Mouse (Mus musculus): ENCODE results near the gene Rab11b.
"Not testable (repeated sequence)": the region's sequence is repeated elsewhere in the genome, so short reads cannot be mapped to it uniquely, and the experiment has no call there.

Rab11b gene

GRCm38 (mm10) chr17:33773426-33773825 lies 13.1 kb upstream of the Rab11b start:
- in situ Hi-C loops (cut with MboI, MseI) = no loop called here

GRCm38 (mm10) chr17:33771617-33772016 lies 11.3 kb upstream of the Rab11b start:
- in situ Hi-C loops (cut with MboI, MseI) = no loop called here

GRCm38 (mm10) chr17:33766389-33766788 lies 6.1 kb upstream of the Rab11b start:
- in situ Hi-C loops (cut with MboI, MseI) = no loop called here

- in situ Hi-C loops (cut with MboI, MseI) = no loop called here
These were observed 519 bp downstream of the Rab11b start for GRCm38 (mm10) chr17:33759767-33760254.

GRCm38 (mm10) chr17:33757231-33757630 lies 3.1 kb downstream of the Rab11b start:
- in situ Hi-C loops (cut with MboI, MseI) = no loop called here

GRCm38 (mm10) chr17:33756108-33756790 lies 4.1 kb downstream of the Rab11b start:
- in situ Hi-C loops (cut with MboI, MseI) = no loop called here

- in situ Hi-C loops (cut with MboI, MseI) = no loop called here
These were observed 4.8 kb downstream of the Rab11b start for GRCm38 (mm10) chr17:33755418-33756107.

- in situ Hi-C loops (cut with MboI, MseI) = no loop called here
These were observed 5.7 kb downstream of the Rab11b start for GRCm38 (mm10) chr17:33754656-33755055.

- in situ Hi-C loops (cut with MboI, MseI) = no loop called here
These were observed 8.0 kb downstream of the Rab11b start for GRCm38 (mm10) chr17:33752297-33752696.

GRCm38 (mm10) chr17:33751181-33751580 lies 9.1 kb downstream of the Rab11b start:
- in situ Hi-C loops (cut with MboI, MseI) = no loop called here

GRCm38 (mm10) chr17:33749451-33749850 lies 10.9 kb downstream of the Rab11b start:
- in situ Hi-C loops (cut with MboI, MseI) = no loop called here

GRCm38 (mm10) chr17:33746011-33746410 lies 14.3 kb downstream of the Rab11b start:
- in situ Hi-C loops (cut with MboI, MseI) = no loop called here

- in situ Hi-C loops (cut with MboI, MseI) = no loop called here
These were observed 15.5 kb downstream of the Rab11b start for GRCm38 (mm10) chr17:33744686-33745384.

GRCm38 (mm10) chr17:33742420-33742819 lies 17.9 kb downstream of the Rab11b start:
- in situ Hi-C loops (cut with MboI, MseI) = no loop called here

- in situ Hi-C loops (cut with MboI, MseI) = not testable (repeated sequence)
These were observed 26.8 kb downstream of the Rab11b start for GRCm38 (mm10) chr17:33733526-33733925.

GRCm38 (mm10) chr17:33732556-33733083 lies 27.7 kb downstream of the Rab11b start:
- in situ Hi-C loops (cut with MboI, MseI) = not testable (repeated sequence)

- in situ Hi-C loops (cut with MboI, MseI) = no loop called here
These were observed 31.1 kb downstream of the Rab11b start for GRCm38 (mm10) chr17:33729215-33729614.

GRCm38 (mm10) chr17:33728396-33728795 lies 31.9 kb downstream of the Rab11b start:
- in situ Hi-C loops (cut with MboI, MseI) = no loop called here

GRCm38 (mm10) chr17:33719736-33720378 lies 40.5 kb downstream of the Rab11b start:
- in situ Hi-C loops (cut with MboI, MseI) = no loop called here

- in situ Hi-C loops (cut with MboI, MseI) = no loop called here
These were observed 41.2 kb downstream of the Rab11b start for GRCm38 (mm10) chr17:33718944-33719725.

GRCm38 (mm10) chr17:33718384-33718881 lies 41.9 kb downstream of the Rab11b start, which contains the start of gene March2:
TSS of gene March2 (minus strand) at chr17:33718670.
- in situ Hi-C loops (cut with MboI, MseI) = no loop called here
